Mouse (Mus musculus): ENCODE data around the gene Lmtk3. TPM values are rescaled to one million over a fixed set of nuclear protein-coding genes. Genes with fewer than 3 reads are reported as not detected.

The Lmtk3 gene
- polyA plus RNA-seq (2015; fragmentation: Nextera tagmentation; extraction: Ambion mirVana): 1.6 and 2.0 TPM in 2 replicates

DNA sequence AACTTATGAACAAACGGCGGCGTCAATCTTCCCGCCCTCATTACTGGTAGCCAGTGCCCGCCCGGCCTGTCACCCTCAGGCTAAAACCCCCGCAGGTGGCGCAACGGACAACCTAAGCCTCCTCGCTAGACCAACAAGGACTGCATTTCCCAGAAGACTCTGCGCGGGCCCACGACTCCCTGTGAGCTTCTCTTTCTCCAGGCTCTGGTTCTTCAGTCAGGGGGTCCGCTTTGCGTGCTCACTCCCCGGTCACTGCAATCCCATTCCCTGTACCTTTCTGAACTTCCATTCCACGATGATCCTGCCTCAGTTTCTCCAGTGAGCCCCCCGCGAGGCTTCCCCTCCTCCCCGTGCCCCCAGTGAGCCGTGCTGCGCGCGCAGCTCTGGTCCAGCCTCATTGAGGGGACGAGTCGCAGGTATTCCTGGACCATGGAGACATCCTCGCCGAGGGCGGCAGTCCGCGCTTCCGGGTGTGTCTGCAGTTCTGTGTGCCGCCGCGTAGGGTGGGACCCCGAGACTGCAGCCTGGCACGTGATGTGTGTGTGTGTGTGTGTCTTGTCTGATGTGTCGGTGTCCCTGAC, at the start of gene Lmtk3:
Gene Lmtk3, plus strand, starts transcription at position 228 of the 581 bp plus-strand sequence.
- Histone ChIP-seq H3K9ac (peak within 1 kb of the TSS; percentile 41), H3K4me1 (peaks cover 47% of the 10 kb centered on the region), H3K27me3 (0 out of 2 replicates have a peak, but pooled peaks cover 2% of the 10 kb centered on the region), H3K4me3 (peak within 1 kb of the TSS; percentile 59), H3K4me2 (peak within 1 kb of the TSS; percentile 87), H3K36me3 (peaks cover 8% of the 10 kb centered on the region; the same call in 1 of the 2 replicates), H3K9me3 (no peaks in the 10 kb centered on the region), H3K27ac (peak within 1 kb of the TSS; percentile 5; the same call in 1 of the 2 replicates)
- 0% methylated on average over 38 of the region's 38 CpGs for whole genome bisulfite sequencing
- ATAC-seq (ENCODE audit: insufficient number of reproducible peaks, low FRiP score, low TSS enrichment, low read depth): no peak

DNA sequence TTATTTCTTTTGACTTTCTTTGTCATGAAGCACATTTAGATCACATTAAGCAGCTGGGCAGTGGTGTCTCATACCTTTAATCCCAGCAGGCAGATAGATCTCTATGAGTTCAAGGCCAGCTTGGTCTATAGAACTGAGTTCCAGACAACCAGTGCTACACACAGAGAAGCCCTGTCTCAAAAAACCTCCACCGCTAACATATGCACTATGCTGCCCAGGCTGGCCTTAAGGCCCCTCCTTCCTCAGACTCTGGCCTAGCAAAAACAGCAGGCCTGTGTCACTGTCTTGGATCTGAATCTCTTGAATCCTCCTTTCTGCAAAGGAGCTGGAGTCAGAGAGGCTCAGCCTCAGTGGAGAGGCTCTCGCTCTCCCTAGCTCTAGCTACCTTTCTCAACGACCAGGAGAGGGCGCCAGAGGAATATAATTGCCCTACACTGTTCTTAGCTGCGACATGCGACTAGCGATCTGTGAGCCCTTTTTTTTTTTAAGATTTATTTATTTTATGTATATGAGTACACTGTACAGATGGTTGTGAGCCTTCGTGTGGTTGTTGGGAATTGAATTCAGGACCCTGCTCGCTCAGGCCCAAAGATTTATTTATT, 44.3 kb upstream of the Lmtk3 start:
- Histone ChIP-seq H3K27ac (no peak overlapping the region), H3K4me1 (peaks cover 8% of the 10 kb centered on the region), H3K4me3 (no peak overlapping the region), H3K36me3 (no peaks in the 10 kb centered on the region), H3K9me3 (no peaks in the 10 kb centered on the region), H3K4me2 (no peak overlapping the region), H3K27me3 (no peaks in the 10 kb centered on the region), H3K9ac (no peak overlapping the region)
- peak; percentile 68; the same call in 1 of the 2 replicates for ATAC-seq (ENCODE audit: insufficient number of reproducible peaks, low FRiP score, low TSS enrichment, low read depth)
- WGBS: 6% methylated on average over 9 of the region's 9 CpGs

DNA sequence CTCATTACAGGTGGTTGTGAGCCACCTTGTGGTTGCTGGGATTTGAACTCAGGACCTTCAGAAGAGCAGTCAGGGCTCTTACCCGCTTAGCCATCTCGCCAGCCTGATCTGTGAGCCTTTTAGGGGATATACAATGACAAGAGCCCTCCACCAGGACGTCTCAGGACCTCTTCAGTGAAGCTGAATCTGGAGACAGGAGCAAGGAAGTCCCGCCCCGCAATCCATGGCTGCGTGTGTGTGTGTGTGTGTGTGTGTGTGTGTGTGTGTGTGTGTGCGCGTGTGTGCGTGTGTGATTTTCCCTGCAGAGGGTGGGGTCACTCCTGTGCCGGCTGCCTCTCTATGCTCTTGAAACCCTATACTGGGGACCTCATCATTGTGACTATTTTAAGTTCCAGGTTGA, 43.7 kb upstream of the Lmtk3 start:
- Histone ChIP-seq H3K9ac (no peak overlapping the region), H3K27ac (no peak overlapping the region), H3K27me3 (no peaks in the 10 kb centered on the region), H3K9me3 (no peaks in the 10 kb centered on the region), H3K36me3 (no peaks in the 10 kb centered on the region), H3K4me3 (no peak overlapping the region), H3K4me2 (no peak overlapping the region), H3K4me1 (peaks cover 8% of the 10 kb centered on the region)
- WGBS: 68% methylated on average over 10 of the region's 10 CpGs
- no peak for ATAC-seq (ENCODE audit: insufficient number of reproducible peaks, low FRiP score, low TSS enrichment, low read depth)

DNA sequence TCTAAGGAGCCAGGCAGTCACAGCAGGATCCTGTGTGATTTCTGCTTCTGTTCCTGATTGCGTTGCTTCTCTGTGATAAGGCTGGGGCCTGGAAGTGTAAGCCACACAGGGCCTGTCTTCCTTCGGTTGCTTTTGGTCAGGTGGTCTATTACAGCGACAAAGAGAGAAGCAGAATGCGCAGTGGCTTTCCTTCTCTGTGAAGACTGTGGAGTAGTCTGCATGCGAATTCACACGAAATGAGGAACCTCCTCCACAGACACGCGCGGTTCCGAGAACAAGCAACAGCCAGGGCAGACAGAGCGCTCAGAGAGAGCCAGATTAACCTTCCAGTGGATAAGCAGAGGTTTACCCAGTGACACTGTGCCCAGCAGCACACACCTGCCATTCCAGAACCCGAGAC, 42.2 kb upstream of the Lmtk3 start:
- H3K36me3 ChIP-seq: no peaks in the 10 kb centered on the region
- H3K27me3 ChIP-seq: no peaks in the 10 kb centered on the region
- H3K4me1 ChIP-seq: peaks cover 8% of the 10 kb centered on the region
- 83% methylated on average over 12 of the region's 12 CpGs for WGBS
- H3K9me3 ChIP-seq: no peaks in the 10 kb centered on the region
- no peak overlapping the region for H3K4me2 ChIP-seq
- H3K9ac ChIP-seq: no peak overlapping the region
- H3K4me3 ChIP-seq: no peak overlapping the region
- no peak overlapping the region for H3K27ac ChIP-seq
- no peak for ATAC-seq (ENCODE audit: insufficient number of reproducible peaks, low FRiP score, low TSS enrichment, low read depth)

DNA sequence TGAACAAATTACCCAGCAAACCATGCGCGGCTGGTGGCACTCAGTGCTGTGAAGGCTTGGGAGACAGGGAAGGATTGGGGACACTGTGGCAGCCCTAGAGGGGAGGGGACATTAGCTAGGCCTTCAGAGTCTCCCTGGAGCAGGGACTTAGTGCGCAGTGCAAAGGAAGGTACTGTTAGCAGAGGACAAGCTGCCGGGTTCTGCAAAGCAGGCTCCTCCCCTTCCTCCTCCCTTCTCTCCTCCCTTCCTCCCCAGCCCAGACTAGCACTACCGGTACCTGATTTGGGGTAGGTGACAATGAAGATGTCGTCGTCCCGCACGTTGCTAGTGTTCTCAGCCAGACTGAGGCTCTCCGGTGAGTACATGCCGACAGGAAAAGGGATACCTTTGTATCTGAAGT, 41.8 kb upstream of the Lmtk3 start:
- 32% methylated on average over 11 of the region's 11 CpGs for WGBS
- peak overlapping the region; percentile 48 for H3K4me2 ChIP-seq
- no peak for ATAC-seq (ENCODE audit: insufficient number of reproducible peaks, low FRiP score, low TSS enrichment, low read depth)
- peaks cover 8% of the 10 kb centered on the region for H3K4me1 ChIP-seq
- H3K27me3 ChIP-seq: no peaks in the 10 kb centered on the region
- no peaks in the 10 kb centered on the region for H3K36me3 ChIP-seq
- no peak overlapping the region for H3K9ac ChIP-seq
- no peaks in the 10 kb centered on the region for H3K9me3 ChIP-seq
- peak overlapping the region; percentile 36 for H3K4me3 ChIP-seq
- H3K27ac ChIP-seq: no peak overlapping the region

DNA sequence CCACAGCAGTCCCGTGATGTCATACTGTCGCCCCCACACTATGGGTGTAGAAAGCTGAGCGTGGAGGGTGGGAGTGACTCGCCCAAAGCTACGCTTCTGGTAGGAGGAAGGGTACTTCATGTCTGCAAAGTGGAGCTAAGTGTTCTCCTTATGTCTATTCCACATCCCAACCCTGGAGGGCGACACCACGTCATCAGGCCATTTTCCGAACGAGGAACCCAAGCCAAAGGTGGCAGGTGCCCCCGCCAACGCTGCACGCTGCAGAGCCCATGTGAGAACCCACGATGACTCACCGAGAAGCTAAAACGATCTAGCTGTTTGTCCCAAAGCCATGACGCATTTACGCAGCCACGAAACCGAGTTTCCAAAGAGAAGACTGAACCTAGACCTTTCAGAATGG, 41.2 kb upstream of the Lmtk3 start:
- Histone ChIP-seq H3K4me2 (peak overlapping the region; percentile 48), H3K4me1 (peaks cover 8% of the 10 kb centered on the region), H3K27ac (no peak overlapping the region), H3K4me3 (peak overlapping the region; percentile 36), H3K9me3 (no peaks in the 10 kb centered on the region), H3K27me3 (no peaks in the 10 kb centered on the region), H3K9ac (no peak overlapping the region), H3K36me3 (no peaks in the 10 kb centered on the region)
- WGBS: 39% methylated on average over 19 of the region's 19 CpGs
- no peak for ATAC-seq (ENCODE audit: insufficient number of reproducible peaks, low FRiP score, low TSS enrichment, low read depth)

DNA sequence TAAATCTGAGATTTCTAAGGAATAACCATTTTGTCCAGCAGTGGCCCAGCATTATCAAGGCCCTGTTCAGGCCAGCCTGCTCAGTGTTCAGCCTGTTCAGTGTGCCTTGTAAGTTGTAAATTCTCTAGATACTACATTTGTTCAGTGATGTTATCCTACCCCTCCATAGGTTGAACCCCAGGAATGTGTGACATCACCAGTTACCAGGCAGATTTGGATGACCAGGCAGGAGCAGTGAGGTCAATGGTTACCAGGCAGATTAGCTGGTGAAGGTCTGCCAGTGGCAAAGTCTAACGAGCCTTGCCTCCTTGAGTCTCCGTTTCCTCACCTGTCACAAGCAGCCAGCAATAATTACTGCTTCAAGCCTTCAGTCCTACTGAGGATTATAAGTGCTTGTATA, 39.2 kb upstream of the Lmtk3 start:
- Histone ChIP-seq H3K4me1 (peaks cover 11% of the 10 kb centered on the region), H3K9me3 (no peaks in the 10 kb centered on the region), H3K36me3 (no peaks in the 10 kb centered on the region), H3K9ac (no peak overlapping the region), H3K4me3 (no peak overlapping the region), H3K4me2 (no peak overlapping the region), H3K27me3 (no peaks in the 10 kb centered on the region), H3K27ac (no peak overlapping the region)
- no peak for ATAC-seq (ENCODE audit: insufficient number of reproducible peaks, low FRiP score, low TSS enrichment, low read depth)
- WGBS: 25% methylated on average over 2 of the region's 2 CpGs

DNA sequence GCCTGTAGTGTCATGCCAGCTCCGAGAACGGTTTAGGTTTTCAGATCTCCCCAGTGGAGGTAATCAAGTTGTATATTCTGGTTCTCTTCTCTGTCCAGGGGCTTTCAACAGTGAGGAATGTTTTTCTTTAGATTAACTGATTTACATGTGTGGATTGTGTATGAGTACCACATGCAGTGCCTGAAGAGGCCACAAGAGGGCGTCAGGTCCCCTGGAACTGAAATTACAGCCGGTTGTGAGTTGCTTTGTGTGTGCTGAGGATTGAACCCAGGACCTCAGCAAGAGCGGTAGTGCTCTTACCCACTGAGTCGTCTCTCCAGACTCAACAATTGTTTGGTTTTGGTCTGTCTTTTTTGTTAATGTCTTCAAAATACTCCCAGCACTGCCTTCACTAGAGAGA, 37.0 kb upstream of the Lmtk3 start:
- Histone ChIP-seq H3K4me2 (no peak overlapping the region), H3K4me1 (peaks cover 16% of the 10 kb centered on the region), H3K9me3 (no peaks in the 10 kb centered on the region), H3K9ac (no peak overlapping the region), H3K27me3 (no peaks in the 10 kb centered on the region), H3K36me3 (no peaks in the 10 kb centered on the region), H3K27ac (no peak overlapping the region), H3K4me3 (no peak overlapping the region)
- WGBS: 65% methylated on average over 6 of the region's 6 CpGs
- no peak for ATAC-seq (ENCODE audit: insufficient number of reproducible peaks, low FRiP score, low TSS enrichment, low read depth)

DNA sequence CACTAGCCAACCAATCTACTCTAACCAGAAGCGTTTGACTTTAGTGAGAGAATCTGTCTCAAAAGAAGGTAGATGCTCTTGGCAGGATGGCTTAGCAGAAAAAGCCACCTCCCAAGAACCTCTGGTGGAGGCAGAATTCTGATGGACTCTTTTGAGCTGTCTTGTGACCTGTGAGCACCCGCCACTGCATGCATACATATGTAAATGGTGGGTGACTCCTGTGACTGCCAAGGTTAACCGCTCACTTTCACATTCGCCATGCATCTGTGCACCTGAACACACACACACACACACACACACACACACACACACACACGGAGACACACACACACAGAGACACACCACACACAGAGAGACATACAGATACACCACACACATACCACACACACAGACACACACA, 36.1 kb upstream of the Lmtk3 start:
- no peak overlapping the region for H3K4me3 ChIP-seq
- ATAC-seq (ENCODE audit: insufficient number of reproducible peaks, low FRiP score, low TSS enrichment, low read depth): no peak
- WGBS: 86% methylated on average over 5 of the region's 5 CpGs
- no peaks in the 10 kb centered on the region for H3K9me3 ChIP-seq
- no peak overlapping the region for H3K9ac ChIP-seq
- no peak overlapping the region for H3K27ac ChIP-seq
- no peak overlapping the region for H3K4me2 ChIP-seq
- no peaks in the 10 kb centered on the region for H3K36me3 ChIP-seq
- peaks cover 8% of the 10 kb centered on the region; the same call in 1 of the 2 replicates for H3K4me1 ChIP-seq
- H3K27me3 ChIP-seq: no peaks in the 10 kb centered on the region

DNA sequence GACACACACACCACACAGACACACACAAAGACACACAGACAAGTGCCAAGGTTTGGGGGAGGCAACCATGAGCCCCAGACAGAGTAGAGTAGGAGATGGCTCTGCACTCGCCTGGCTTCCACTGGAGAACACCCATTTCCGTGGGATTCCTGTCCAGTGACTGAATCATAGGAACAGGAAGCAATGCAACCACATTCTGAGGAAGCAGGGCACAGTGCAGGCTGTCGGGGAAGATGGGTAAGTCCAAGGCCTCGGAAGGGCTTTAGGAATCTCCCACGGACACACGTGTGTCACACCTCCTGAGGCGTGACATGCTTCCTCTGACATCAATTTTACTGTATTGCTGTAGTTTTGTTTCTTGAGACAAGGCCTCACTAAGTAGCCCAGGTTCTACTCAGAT, 35.4 kb upstream of the Lmtk3 start:
- peaks cover 8% of the 10 kb centered on the region; the same call in 1 of the 2 replicates for H3K4me1 ChIP-seq
- no peak overlapping the region for H3K9ac ChIP-seq
- no peak for ATAC-seq (ENCODE audit: insufficient number of reproducible peaks, low FRiP score, low TSS enrichment, low read depth)
- 81% methylated on average over 7 of the region's 7 CpGs for WGBS
- H3K9me3 ChIP-seq: no peaks in the 10 kb centered on the region
- H3K4me2 ChIP-seq: no peak overlapping the region
- no peaks in the 10 kb centered on the region for H3K36me3 ChIP-seq
- no peak overlapping the region for H3K27ac ChIP-seq
- H3K27me3 ChIP-seq: no peaks in the 10 kb centered on the region
- no peak overlapping the region for H3K4me3 ChIP-seq

DNA sequence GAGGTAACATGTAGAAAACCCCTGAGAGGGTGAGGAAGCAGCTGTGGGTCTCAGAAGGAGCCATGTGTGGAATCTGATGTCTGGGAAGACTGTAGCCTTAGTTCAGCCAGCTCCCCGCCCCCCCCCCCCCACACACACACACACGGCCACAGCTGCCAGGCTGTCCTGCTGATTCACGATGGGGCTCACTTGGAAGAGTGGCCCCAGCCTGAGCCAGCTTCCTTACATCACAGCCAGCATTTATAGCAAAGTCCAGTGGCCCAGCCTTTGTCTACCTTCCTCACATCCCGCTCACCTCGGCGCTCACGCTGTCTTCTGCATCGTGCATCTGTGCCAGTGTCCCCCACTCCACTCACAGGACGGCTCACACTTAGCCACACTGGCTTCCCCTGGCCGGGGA, 34.1 kb upstream of the Lmtk3 start:
- no peak overlapping the region for H3K27ac ChIP-seq
- H3K27me3 ChIP-seq: no peaks in the 10 kb centered on the region
- no peak for ATAC-seq (ENCODE audit: insufficient number of reproducible peaks, low FRiP score, low TSS enrichment, low read depth)
- WGBS: 33% methylated on average over 9 of the region's 10 CpGs
- no peak overlapping the region for H3K4me3 ChIP-seq
- H3K9me3 ChIP-seq: no peaks in the 10 kb centered on the region
- H3K9ac ChIP-seq: no peak overlapping the region
- H3K4me1 ChIP-seq: peaks cover 8% of the 10 kb centered on the region; the same call in 1 of the 2 replicates
- no peak overlapping the region for H3K4me2 ChIP-seq
- no peaks in the 10 kb centered on the region for H3K36me3 ChIP-seq

DNA sequence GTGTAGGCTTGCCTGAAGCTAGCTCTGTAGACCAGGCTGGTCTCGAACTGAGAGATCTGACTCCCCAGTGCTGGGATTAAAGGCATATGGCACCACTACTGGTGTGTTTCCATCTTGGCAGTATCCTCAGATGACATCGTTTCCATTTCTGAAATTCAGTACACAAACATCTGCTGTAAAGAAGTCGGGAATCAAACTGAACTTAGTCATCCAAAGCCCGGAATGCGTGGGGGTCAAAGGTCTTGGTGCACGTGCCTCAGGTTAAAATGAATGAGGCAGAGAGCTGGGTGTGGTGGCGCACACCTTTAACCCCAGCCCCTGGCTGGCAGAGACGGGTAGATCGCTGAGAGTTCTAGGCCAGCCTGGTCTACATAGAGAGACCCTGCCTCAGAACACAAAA, 33.4 kb upstream of the Lmtk3 start:
- WGBS: 64% methylated on average over 9 of the region's 9 CpGs
- Histone ChIP-seq H3K4me3 (no peak overlapping the region), H3K27ac (no peak overlapping the region), H3K4me2 (no peak overlapping the region), H3K9ac (no peak overlapping the region), H3K9me3 (no peaks in the 10 kb centered on the region), H3K4me1 (peaks cover 8% of the 10 kb centered on the region; the same call in 1 of the 2 replicates), H3K27me3 (no peaks in the 10 kb centered on the region), H3K36me3 (no peaks in the 10 kb centered on the region)
- ATAC-seq (ENCODE audit: insufficient number of reproducible peaks, low FRiP score, low TSS enrichment, low read depth): no peak
